In the genomic region with DNA sequence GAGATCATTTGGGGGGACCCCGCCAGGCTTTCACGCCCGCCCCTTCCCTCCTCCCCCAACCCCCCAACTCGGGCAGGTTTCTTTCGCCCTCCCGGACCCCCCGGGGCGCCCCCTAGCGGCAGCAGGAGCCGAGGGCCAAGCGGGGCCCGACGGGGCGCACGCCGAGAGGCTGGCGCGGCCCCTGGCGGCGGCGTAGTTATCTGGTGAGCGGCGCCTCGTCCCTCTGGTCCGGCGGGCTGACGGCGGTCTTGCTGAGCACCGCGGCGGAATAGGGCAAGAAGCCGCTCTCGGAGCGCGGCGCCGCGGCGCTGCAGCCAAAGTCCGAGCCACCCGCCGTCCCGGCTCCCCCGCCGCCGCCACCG, we compare ENCODE assay signal across 8 mouse cellular contexts. TPM values are rescaled to one million over a fixed set of nuclear protein-coding genes. Genes with fewer than 3 reads are reported as not detected.
DNase-seq lines count a peak whose midpoint lies in the region; ATAC-seq lines count a peak whose summit lies in the region.

No protein-coding gene starts in this region.

- ATAC-seq in kidney, embryonic 16.5 days (ENCODE audit: low FRiP score, low TSS enrichment) = peak; percentile 69; the same call in 1 of the 2 replicates
- peak; percentile 54 for ATAC-seq in megakaryocyte, adult 5-6 weeks (ENCODE audit: poor library complexity, severe bottlenecking)
- ATAC-seq in erythroblast, adult 5-6 weeks (replicated peaks; ENCODE audit: low FRiP score, poor library complexity, severe bottlenecking) = no peak

- DNase-seq in adrenal gland, postnatal 36 days = peak; percentile 52 to 65
- DNase-seq in adrenal gland, adult 8-10 months = no peak
- peak; percentile 58 for DNase-seq in urinary bladder, postnatal 25 days (ENCODE audit: low spot score)
- no peak for DNase-seq in urinary bladder, postnatal 10 days (ENCODE audit: low spot score)
- no peak for DNase-seq in layer of hippocampus, postnatal 36 days

- H3K4me1 ChIP-seq in kidney, embryonic 16.5 days (ENCODE audit: insufficient read depth, low read length) = peaks cover 4% of the 10 kb centered on the region; the same call in 1 of the 2 replicates

- H3K9me3 ChIP-seq in kidney, embryonic 16.5 days (ENCODE audit: low read length) = no peaks in the 10 kb centered on the region

- no peaks in the 10 kb centered on the region for H3K36me3 ChIP-seq in kidney, embryonic 16.5 days (ENCODE audit: insufficient read depth, low read length)

- H3K27ac ChIP-seq in kidney, embryonic 16.5 days (ENCODE audit: low read length) = no peak overlapping the region

- H3K4me2 ChIP-seq in kidney, embryonic 16.5 days (replicated peaks; ENCODE audit: low read depth, low read length) = peak overlapping the region; percentile 49

- peak overlapping the region; percentile 35 for H3K4me3 ChIP-seq in kidney, embryonic 16.5 days (ENCODE audit: low read length)

- peaks cover 80% of the 10 kb centered on the region for H3K27me3 ChIP-seq in kidney, embryonic 16.5 days (ENCODE audit: insufficient read depth, low read length)

- H3K9ac ChIP-seq in kidney, embryonic 16.5 days (replicated peaks; ENCODE audit: low read length) = no peak overlapping the region

- WGBS in kidney, embryonic 16.5 days = under 1% methylated on average over 34 of the region's 47 CpGs

RNA-seq across cellular contexts. Expression of a gene that starts 4.0 kb away (rescaled TPM):
- not detected for total RNA-seq in adrenal gland, postnatal 36 days (2021)
- not detected for total RNA-seq in adrenal gland, adult 8-10 months (2022)
- polyA plus RNA-seq in kidney, embryonic 16.5 days (2015; fragmentation: Nextera tagmentation; extraction: Ambion mirVana) = not detected in 2 replicates
- not detected in 2 replicates for total RNA-seq in megakaryocyte, adult 5-6 weeks (2015)
- not detected in 2 replicates for total RNA-seq in megakaryocyte, adult 5-6 weeks (2017)
- total RNA-seq in layer of hippocampus, postnatal 36 days (2021) = not detected
- total RNA-seq in erythroblast, adult 5-6 weeks (2015; ENCODE audit: low replicate concordance) = not detected in 2 replicates
- not detected in 2 replicates for total RNA-seq in erythroblast, adult 5-6 weeks (2017; ENCODE audit: low replicate concordance)

RNA-seq across cellular contexts. Expression of a gene that starts 12.7 kb away (rescaled TPM):
- total RNA-seq in adrenal gland, postnatal 36 days (2021) = not detected
- total RNA-seq in adrenal gland, adult 8-10 months (2022) = not detected
- polyA plus RNA-seq in kidney, embryonic 16.5 days (2015; fragmentation: Nextera tagmentation; extraction: Ambion mirVana) = 0.24 and 0.36 TPM in 2 replicates
- total RNA-seq in megakaryocyte, adult 5-6 weeks (2015) = not detected in 2 replicates
- total RNA-seq in megakaryocyte, adult 5-6 weeks (2017) = not detected in 2 replicates
- not detected for total RNA-seq in layer of hippocampus, postnatal 36 days (2021)
- not detected in 2 replicates for total RNA-seq in erythroblast, adult 5-6 weeks (2015; ENCODE audit: low replicate concordance)
- not detected in 2 replicates for total RNA-seq in erythroblast, adult 5-6 weeks (2017; ENCODE audit: low replicate concordance)

RNA-seq across cellular contexts. Expression of a gene that starts 19.4 kb away (rescaled TPM):
- not detected for total RNA-seq in adrenal gland, postnatal 36 days (2021)
- not detected for total RNA-seq in adrenal gland, adult 8-10 months (2022)
- polyA plus RNA-seq in kidney, embryonic 16.5 days (2015; fragmentation: Nextera tagmentation; extraction: Ambion mirVana) = 4.5 and 4.7 TPM in 2 replicates
- not detected in 2 replicates for total RNA-seq in megakaryocyte, adult 5-6 weeks (2015)
- total RNA-seq in megakaryocyte, adult 5-6 weeks (2017) = not detected in 2 replicates
- total RNA-seq in layer of hippocampus, postnatal 36 days (2021) = not detected
- total RNA-seq in erythroblast, adult 5-6 weeks (2015; ENCODE audit: low replicate concordance) = not detected in 2 replicates
- not detected in 2 replicates for total RNA-seq in erythroblast, adult 5-6 weeks (2017; ENCODE audit: low replicate concordance)

RNA-seq across cellular contexts. Expression of a gene that starts 24.0 kb away (rescaled TPM):
- total RNA-seq in adrenal gland, postnatal 36 days (2021) = not detected
- not detected for total RNA-seq in adrenal gland, adult 8-10 months (2022)
- 13.9 and 17.9 TPM in 2 replicates for polyA plus RNA-seq in kidney, embryonic 16.5 days (2015; fragmentation: Nextera tagmentation; extraction: Ambion mirVana)
- total RNA-seq in megakaryocyte, adult 5-6 weeks (2015) = not detected in 2 replicates
- total RNA-seq in megakaryocyte, adult 5-6 weeks (2017) = not detected in 2 replicates
- total RNA-seq in layer of hippocampus, postnatal 36 days (2021) = not detected
- total RNA-seq in erythroblast, adult 5-6 weeks (2015; ENCODE audit: low replicate concordance) = not detected in 2 replicates
- total RNA-seq in erythroblast, adult 5-6 weeks (2017; ENCODE audit: low replicate concordance) = not detected in 2 replicates

RNA-seq across cellular contexts. Expression of a gene that starts 36.3 kb away (rescaled TPM):
- not detected for total RNA-seq in adrenal gland, postnatal 36 days (2021)
- not detected for total RNA-seq in adrenal gland, adult 8-10 months (2022)
- polyA plus RNA-seq in kidney, embryonic 16.5 days (2015; fragmentation: Nextera tagmentation; extraction: Ambion mirVana) = 33.5 and 38.5 TPM in 2 replicates
- total RNA-seq in megakaryocyte, adult 5-6 weeks (2015) = not detected in 2 replicates
- total RNA-seq in megakaryocyte, adult 5-6 weeks (2017) = not detected in 2 replicates
- not detected for total RNA-seq in layer of hippocampus, postnatal 36 days (2021)
- not detected in 2 replicates for total RNA-seq in erythroblast, adult 5-6 weeks (2015; ENCODE audit: low replicate concordance)
- 0.42 TPM in 1 of 2 replicates, not detected in the other for total RNA-seq in erythroblast, adult 5-6 weeks (2017; ENCODE audit: low replicate concordance)

Comparison
In these comparisons a context has a peak if more than half of its experiments do, and no peak if none do; other contexts are left out.
1. DNase-seq: peak in adrenal gland, postnatal 36 days (2 of 2) and urinary bladder, postnatal 25 days (single experiment); none in adrenal gland, adult 8-10 months (single experiment), urinary bladder, postnatal 10 days (single experiment) and layer of hippocampus, postnatal 36 days (0 of 2).